Mouse (Mus musculus) thymus, adult 2 months (tissue): ENCODE measurements around the gene BC005624.

Experiments used
- CTCF ChIP-seq: fragments of 200-500 bp; IDR thresholded peaks from 2 replicates; pipeline ENCODE4 v1.5.1; 2012; ENCODE audit warnings: mild to moderate bottlenecking, control low read depth, low read length, moderate library complexity, borderline replicate concordance; ENCODE audit not compliant: control insufficient read depth, poor library complexity, insufficient read depth; ENCODE audit errors: extremely low read depth
- POLR2A ChIP-seq: fragments of 200-500 bp; IDR thresholded peaks from 2 replicates; pipeline ENCODE4 v1.6.1; 2012; ENCODE audit warnings: mild to moderate bottlenecking, low read length, control low read depth, moderate library complexity; ENCODE audit not compliant: control insufficient read depth, poor library complexity, insufficient read depth; ENCODE audit errors: extremely low read depth

- no peak for TF ChIP-seq CTCF
- no peak for TF ChIP-seq POLR2A
Measured at GRCm38 (mm10) chr2:30959856-30960255, 22.1 kb downstream of the BC005624 start.
